Mouse (Mus musculus) C2C12 (cell line): ENCODE data around the gene Dot1l. TPM values are rescaled to one million over a fixed set of nuclear protein-coding genes. Genes with fewer than 3 reads are reported as not detected.

Experiments used
- H3K27me3 ChIP-seq: one replicate; pipeline ENCODE4 v1.6.1; 2011; ENCODE audit not compliant: control insufficient read depth, insufficient read depth, insufficient read length
- H3K36me3 ChIP-seq: one replicate; pipeline ENCODE4 v1.6.1; 2011; ENCODE audit not compliant: control insufficient read depth, insufficient read depth
- H3K4me3 ChIP-seq: one replicate; pipeline ENCODE4 v1.5.1; 2011; ENCODE audit warnings: mild to moderate bottlenecking, control low read depth; ENCODE audit not compliant: poor library complexity, insufficient read depth, severe bottlenecking
- H3K79me2 ChIP-seq: one replicate; pipeline ENCODE4 v1.6.1; 2011; ENCODE audit not compliant: control insufficient read depth, insufficient read depth
- H3K79me3 ChIP-seq: one replicate; pipeline ENCODE4 v1.6.1; 2011; ENCODE audit warnings: low read depth, control low read depth
- H3ac ChIP-seq: one replicate; pipeline ENCODE3; 2011; ENCODE audit warnings: low read depth; ENCODE audit not compliant: control insufficient read depth, insufficient read length
- CEBPB ChIP-seq: IDR thresholded peaks from one replicate; pipeline ENCODE4 v1.6.1; 2011; ENCODE audit warnings: low read depth, mild to moderate bottlenecking, control low read depth, moderate library complexity
- CTCF ChIP-seq: IDR thresholded peaks from one replicate; pipeline ENCODE4 v1.5.1; 2011; ENCODE audit not compliant: control insufficient read depth, insufficient read depth, insufficient read length
- FOSL1 ChIP-seq: IDR thresholded peaks from one replicate; pipeline ENCODE4 v1.8.0; 2011; ENCODE audit warnings: mild to moderate bottlenecking, low read length; ENCODE audit not compliant: poor library complexity, insufficient read depth, severe bottlenecking
- MAX ChIP-seq: IDR thresholded peaks from one replicate; pipeline ENCODE4 v1.6.1; 2011; ENCODE audit warnings: mild to moderate bottlenecking, control low read depth
- MYOD1 ChIP-seq: IDR thresholded peaks from one replicate; pipeline ENCODE4 v1.6.1; 2011; ENCODE audit warnings: low read depth; ENCODE audit not compliant: control insufficient read depth, insufficient read length
- MYOG ChIP-seq: IDR thresholded peaks from one replicate; pipeline ENCODE4 v1.6.1; 2011; ENCODE audit not compliant: control insufficient read depth, insufficient read length; ENCODE audit errors: extremely low read depth
- USF1 ChIP-seq: IDR thresholded peaks from one replicate; pipeline ENCODE4 v1.6.1; 2011; ENCODE audit warnings: low read depth, mild to moderate bottlenecking, control low read depth, moderate library complexity
- polyA plus RNA-seq: library from polyadenylated mRNA; unstranded; fragments of >200 nt; fragmentation: generic; extraction: Trizol; gene quantifications from one replicate; pipeline ENCODE4 v1.2.1, GENCODE M21; 2012; ENCODE audit warnings: missing spikeins

The Dot1l gene
- polyA plus RNA-seq, 1 experiment: 19.1 TPM

DNA sequence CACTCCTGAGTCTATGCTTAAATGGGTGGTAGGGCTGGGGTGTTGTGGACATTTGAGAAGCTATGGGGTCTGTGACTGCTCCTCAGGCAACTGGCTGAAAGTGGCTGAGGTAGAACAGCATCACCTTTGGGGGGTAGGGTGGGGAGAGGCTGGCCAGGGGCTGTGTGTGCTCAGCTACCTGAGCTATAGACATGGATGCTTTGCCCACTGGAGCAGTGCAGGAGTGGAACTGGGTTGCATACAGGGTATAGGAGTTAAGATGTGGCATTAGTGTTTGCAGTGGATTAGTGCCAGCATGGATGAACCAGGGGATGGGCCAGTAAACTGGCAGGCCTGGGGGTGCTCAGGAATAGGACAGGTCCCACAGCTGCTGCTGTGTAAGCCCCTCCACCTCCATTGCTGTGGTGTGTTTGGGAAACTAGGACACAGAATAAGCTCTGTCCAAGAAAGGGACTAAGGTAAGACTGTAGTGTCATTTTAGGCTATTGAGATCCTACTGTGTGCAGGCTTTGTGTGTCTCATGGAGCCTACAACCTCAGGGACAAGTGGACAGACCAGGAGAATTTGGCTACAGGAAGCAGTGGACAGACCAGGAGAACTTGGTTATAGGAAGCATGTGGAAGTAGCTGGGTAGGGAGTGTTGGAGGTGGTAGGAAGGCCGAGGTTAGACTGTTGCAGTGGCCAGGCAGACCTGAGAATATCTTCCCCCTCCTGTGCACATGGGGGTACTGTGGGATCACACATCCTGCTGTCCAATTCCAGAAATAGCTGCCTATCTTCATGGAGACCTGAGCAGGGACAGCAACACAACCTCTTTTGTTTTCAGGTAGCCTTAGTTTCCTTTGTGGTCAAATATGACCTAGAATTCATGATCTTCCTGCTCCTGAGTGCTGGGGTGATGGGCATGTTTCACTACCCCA is 74.6 kb downstream of the Dot1l start:
- Histone ChIP-seq H3K79me2 (peaks cover 40% of the 10 kb centered on the region), H3K79me3 (peaks cover 24% of the 10 kb centered on the region), H3K4me3 (no peak overlapping the region), H3K27me3 (no peaks in the 10 kb centered on the region), H3K36me3 (peaks cover 26% of the 10 kb centered on the region), H3ac (no peak overlapping the region)
- TF ChIP-seq CTCF (no peak), CEBPB (no peak), USF1 (no peak), MYOD1 (no peak), MAX (no peak)

DNA sequence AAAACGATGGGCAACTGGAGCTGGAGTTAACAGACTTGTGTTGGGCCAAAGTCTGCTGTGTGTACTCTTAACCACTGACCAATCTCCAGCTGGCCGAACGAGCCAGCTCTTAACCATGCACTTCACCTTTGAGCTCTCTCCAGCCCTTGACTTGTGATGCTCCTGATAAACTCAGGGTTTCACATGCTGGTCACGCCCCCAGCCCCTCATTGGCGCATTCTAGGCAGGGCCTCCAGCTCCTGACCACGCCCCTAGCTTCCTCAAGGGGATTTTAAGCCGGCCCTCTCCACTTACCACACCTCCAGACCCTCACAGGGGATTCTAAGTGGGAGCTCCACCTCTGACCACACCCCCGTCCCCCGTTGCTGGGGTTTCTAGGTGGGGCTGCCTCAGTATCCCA is 76.1 kb downstream of the Dot1l start:
- H3K4me3 ChIP-seq: no peak overlapping the region
- H3K27me3 ChIP-seq: no peaks in the 10 kb centered on the region
- peaks cover 24% of the 10 kb centered on the region for H3K79me3 ChIP-seq
- TF ChIP-seq MYOG (no peak), CTCF (no peak), MYOD1 (no peak), CEBPB (no peak), MAX (no peak), FOSL1 (no peak), USF1 (no peak)
- H3K79me2 ChIP-seq: peaks cover 40% of the 10 kb centered on the region
- no peak overlapping the region for H3ac ChIP-seq
- peaks cover 26% of the 10 kb centered on the region for H3K36me3 ChIP-seq

DNA sequence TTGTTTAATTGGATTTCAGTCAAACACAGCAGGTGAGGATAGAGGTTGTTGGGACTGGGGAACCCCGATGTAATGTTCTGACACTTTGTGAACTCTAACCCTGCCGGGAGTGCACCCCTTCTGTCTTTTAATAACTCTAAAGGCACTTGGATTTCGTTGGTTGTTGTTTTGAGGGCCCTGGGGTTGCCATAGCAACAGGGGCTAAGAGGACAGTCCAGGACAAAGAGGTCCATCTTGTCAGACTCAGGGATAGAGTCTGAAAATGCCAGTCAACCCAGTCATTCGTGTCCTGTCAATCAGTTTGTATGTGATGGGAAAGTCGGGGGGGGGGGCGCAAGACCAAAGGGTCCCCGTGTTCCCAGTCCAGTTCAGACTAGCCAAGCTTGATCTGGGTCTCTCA is 77.8 kb downstream of the Dot1l start:
- H3ac ChIP-seq: no peak overlapping the region
- no peak overlapping the region for H3K4me3 ChIP-seq
- H3K79me3 ChIP-seq: peaks cover 15% of the 10 kb centered on the region
- H3K36me3 ChIP-seq: peaks cover 26% of the 10 kb centered on the region
- TF ChIP-seq FOSL1 (no peak), CEBPB (no peak), MYOD1 (no peak), MAX (no peak)
- H3K27me3 ChIP-seq: no peaks in the 10 kb centered on the region
- peaks cover 27% of the 10 kb centered on the region for H3K79me2 ChIP-seq

DNA sequence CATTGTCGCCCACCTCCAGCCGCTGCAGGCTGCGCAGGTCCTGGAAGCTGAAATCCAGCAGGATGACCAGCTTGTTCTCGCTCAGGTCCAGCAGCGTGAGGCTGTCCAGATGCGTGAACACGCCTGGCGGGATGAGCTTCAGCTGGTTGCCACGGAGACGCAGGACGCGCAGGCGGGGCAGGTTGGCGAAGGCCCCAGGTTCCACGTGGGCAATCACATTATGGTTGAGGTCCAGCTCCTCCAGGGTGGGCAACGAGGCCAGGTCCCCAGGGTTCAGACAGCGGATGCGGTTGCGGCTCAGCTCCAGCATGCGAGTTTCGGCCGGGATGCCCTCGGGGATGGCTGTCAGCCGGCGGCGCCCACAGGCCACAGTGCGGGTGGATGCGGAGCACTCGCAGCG is 80.6 kb downstream of the Dot1l start:
- no peak overlapping the region for H3K4me3 ChIP-seq
- H3K27me3 ChIP-seq: no peaks in the 10 kb centered on the region
- TF ChIP-seq CTCF: no peak
- TF ChIP-seq MYOD1: no peak
- TF ChIP-seq CEBPB: no peak
- TF ChIP-seq USF1: no peak
- no peak for TF ChIP-seq FOSL1
- no peak for TF ChIP-seq MYOG
- no peak for TF ChIP-seq MAX
- no peaks in the 10 kb centered on the region for H3K79me3 ChIP-seq
- peaks cover 4% of the 10 kb centered on the region for H3K36me3 ChIP-seq
- H3ac ChIP-seq: no peak overlapping the region
- no peaks in the 10 kb centered on the region for H3K79me2 ChIP-seq

DNA sequence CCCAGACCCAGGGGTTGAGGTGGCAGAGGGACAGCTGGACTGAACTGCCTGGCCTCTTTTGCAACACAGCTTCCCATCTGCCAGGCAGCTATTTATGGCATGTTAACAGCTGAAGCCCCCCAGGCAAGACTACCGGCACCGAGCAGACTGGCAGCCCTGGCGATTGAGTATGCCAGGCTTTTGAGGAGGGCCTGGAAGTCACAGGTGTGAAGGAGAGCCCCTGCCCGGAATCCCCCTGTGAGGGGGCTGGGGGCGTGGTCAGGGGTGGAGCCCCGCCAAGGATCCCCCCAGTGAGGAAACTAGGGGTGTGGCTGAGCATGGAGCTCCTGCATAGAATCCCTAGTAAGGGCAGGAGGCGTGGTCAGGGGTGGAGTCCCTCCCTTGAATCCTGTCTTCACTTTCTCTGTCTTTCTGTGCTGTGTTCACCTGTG is 82.0 kb downstream of the Dot1l start:
- Histone ChIP-seq H3K27me3 (peaks cover 5% of the 10 kb centered on the region), H3ac (no peak overlapping the region), H3K4me3 (no peak overlapping the region), H3K79me2 (no peaks in the 10 kb centered on the region), H3K79me3 (no peaks in the 10 kb centered on the region), H3K36me3 (no peaks in the 10 kb centered on the region)
- TF ChIP-seq MYOG: no peak
- no peak for TF ChIP-seq CTCF

DNA sequence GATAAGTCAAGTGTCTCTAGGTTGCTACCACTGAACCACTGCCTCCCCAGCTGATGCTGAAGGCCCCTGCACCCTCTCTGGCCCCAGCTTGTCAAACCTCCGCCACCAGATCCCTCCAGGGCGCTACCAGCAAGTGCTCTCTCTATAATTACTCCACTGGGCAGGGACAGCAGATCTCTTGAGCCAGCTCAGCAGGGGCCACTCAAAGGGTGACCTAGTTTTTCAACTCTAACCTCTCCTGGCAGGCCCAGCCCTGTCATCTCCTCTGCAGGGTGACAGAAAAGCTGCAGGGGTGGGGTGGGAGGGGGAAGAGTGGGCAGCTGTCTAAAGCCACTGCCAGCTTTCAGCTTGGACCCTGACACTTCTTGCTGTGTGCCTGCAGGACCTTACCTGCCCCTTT is 82.8 kb downstream of the Dot1l start:
- H3K79me3 ChIP-seq: no peaks in the 10 kb centered on the region
- H3K27me3 ChIP-seq: peaks cover 13% of the 10 kb centered on the region
- no peaks in the 10 kb centered on the region for H3K79me2 ChIP-seq
- no peaks in the 10 kb centered on the region for H3K36me3 ChIP-seq
- no peak overlapping the region for H3K4me3 ChIP-seq
- H3ac ChIP-seq: no peak overlapping the region
- TF ChIP-seq CEBPB: no peak
